Mouse (Mus musculus): Measurements from ENCODE around the gene Numb. TPM values are rescaled to one million over a fixed set of nuclear protein-coding genes. Genes with fewer than 3 reads are reported as not detected.
"Not testable (repeated sequence)": the region's sequence is repeated elsewhere in the genome, so short reads cannot be mapped to it uniquely, and the experiment has no call there.

Numb gene
- polyA plus RNA-seq, 1 experiment from 2014 or later, result 25.6 TPM

DNA sequence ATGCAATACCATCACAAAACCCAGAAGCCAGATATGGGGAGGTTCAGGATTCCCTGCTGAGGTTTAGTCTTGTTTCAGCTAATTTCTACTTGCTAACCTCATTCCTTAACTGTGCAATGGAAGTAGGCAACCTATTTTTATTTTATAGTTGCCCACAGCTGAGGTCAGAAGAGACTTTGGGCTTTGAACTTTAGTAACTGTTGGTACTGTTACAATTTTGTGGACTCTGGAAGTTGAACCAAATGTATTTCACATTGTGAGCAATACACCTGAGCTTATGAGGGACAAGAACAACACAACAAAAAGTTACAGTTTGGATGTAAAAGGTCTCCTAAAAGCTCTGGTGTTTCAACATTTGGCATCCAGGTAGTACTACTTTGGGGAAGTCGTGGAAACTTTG is 6.9 kb downstream of the Numb start:
- Histone ChIP-seq H3K36me3 (peaks cover 8% of the 10 kb centered on the region; the same call in 1 of the 2 replicates), H3K9ac (no peak overlapping the region), H3K27ac (no peak overlapping the region), H3K27me3 (no peaks in the 10 kb centered on the region), H3K9me3 (no peaks in the 10 kb centered on the region), H3K4me3 (no peak overlapping the region), H3K4me2 (no peak overlapping the region), H3K4me1 (replicated peaks) (peaks cover 6% of the 10 kb centered on the region; the same call in 1 of the 2 replicates)
- ATAC-seq (ENCODE audit: low FRiP score), result no peak
- WGBS, result 90% methylated on average over 1 of the region's 1 CpGs

DNA sequence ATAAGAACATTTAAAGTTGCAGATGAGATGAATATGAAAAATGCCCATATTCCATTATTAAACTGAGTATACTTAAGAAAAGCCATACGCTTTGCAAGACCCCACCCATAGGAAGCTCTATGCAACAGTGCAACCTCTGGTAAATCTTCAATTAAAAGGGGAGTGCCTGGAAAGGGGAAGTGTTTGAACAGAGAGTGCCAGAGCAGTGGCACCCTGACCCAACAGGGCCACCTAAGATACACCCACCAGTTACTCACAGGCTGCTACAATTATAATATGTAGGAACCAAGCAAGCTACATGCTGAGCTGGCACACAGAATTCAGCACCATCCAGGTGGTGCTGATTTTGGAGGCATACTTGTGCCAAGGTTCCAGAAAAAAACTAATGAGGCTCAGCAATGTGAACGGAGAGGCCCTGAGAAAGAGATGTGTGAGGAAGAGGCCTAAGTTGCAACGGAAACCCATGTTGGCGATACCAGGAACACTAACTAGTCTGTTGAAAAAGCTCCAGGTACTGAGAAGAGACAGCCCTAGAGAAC is 7.5 kb downstream of the Numb start:
- H3K4me2 ChIP-seq, result no peak overlapping the region
- H3K9me3 ChIP-seq, result no peaks in the 10 kb centered on the region
- H3K9ac ChIP-seq, result no peak overlapping the region
- 90% methylated on average over 4 of the region's 4 CpGs for WGBS
- no peak for ATAC-seq (ENCODE audit: low FRiP score)
- H3K4me1 ChIP-seq (replicated peaks), result peaks cover 3% of the 10 kb centered on the region; the same call in 1 of the 2 replicates
- no peak overlapping the region for H3K4me3 ChIP-seq
- H3K36me3 ChIP-seq, result peaks cover 8% of the 10 kb centered on the region; the same call in 1 of the 2 replicates
- no peak overlapping the region for H3K27ac ChIP-seq
- H3K27me3 ChIP-seq, result no peaks in the 10 kb centered on the region

DNA sequence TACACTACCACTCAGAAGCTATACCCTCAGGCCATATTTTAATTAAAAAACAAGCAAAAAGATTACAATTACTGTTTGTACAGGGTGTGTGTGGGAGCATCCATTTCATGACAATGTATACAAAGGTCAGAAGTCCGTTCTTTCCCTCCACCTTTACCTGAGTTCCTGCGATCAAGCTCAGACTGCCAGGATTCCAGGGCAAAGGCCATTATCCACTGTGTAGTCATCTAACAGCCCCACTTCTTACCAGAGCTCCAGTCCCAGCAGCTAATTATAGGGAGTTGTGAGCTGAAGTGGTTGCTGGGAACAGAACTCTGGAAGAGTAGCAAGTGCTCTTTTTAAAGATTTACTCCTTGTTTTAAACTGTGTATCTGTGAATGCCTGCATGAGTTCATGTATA is 11.3 kb downstream of the Numb start:
- WGBS, result 96% methylated on average over 2 of the region's 2 CpGs
- Histone ChIP-seq H3K4me3 (no peak overlapping the region), H3K4me1 (replicated peaks) (no peaks in the 10 kb centered on the region), H3K27ac (no peak overlapping the region), H3K27me3 (no peaks in the 10 kb centered on the region), H3K9ac (no peak overlapping the region), H3K9me3 (no peaks in the 10 kb centered on the region), H3K36me3 (peaks cover 4% of the 10 kb centered on the region; the same call in 1 of the 2 replicates), H3K4me2 (no peak overlapping the region)
- ATAC-seq (ENCODE audit: low FRiP score), result no peak

DNA sequence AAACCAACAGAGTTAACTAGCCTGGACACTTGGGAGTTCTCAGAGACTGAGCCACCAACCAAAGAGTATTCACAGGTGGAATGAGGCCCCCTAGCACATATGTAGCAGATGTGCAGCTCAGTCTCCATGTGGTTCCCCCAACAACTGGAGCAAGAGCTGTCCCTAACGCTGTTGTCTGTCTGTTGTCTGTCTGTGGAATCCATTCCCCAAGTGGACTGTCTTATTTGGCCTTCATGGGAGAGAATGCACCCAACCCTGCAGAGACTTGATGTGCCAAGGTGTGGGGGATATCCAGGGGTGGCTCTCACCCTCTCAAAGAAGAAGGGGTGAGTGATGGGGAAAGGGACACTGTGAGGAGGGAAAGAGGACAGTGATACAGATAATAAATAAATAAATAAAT is 28.8 kb downstream of the Numb start:
- H3K9ac ChIP-seq, result no peak overlapping the region
- 87% methylated on average over 1 of the region's 1 CpGs for WGBS
- H3K36me3 ChIP-seq, result peaks cover 12% of the 10 kb centered on the region
- H3K4me2 ChIP-seq, result no peak overlapping the region
- no peaks in the 10 kb centered on the region for H3K9me3 ChIP-seq
- no peak for ATAC-seq (ENCODE audit: low FRiP score)
- H3K27me3 ChIP-seq, result no peaks in the 10 kb centered on the region
- no peak overlapping the region for H3K27ac ChIP-seq
- H3K4me1 ChIP-seq (replicated peaks), result no peaks in the 10 kb centered on the region
- H3K4me3 ChIP-seq, result no peak overlapping the region

DNA sequence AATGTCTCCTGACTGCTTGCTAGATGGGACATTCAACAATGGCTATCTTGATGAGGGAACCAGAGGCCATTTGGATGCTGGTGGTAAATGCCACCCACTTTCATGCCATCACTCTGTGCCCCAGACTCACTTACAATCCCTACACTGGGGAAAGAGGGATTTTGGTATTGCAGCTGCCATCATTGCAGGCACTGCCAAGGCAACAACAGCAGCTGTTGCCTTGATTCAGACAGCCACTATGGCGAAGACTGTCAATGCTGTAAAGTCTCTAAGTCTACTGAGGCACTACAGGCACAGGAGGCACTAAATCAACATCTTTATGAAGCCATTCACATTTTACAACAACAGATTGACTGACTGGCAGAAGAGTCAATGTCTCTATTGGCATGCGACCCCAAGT is 30.5 kb downstream of the Numb start:
- no peak overlapping the region for H3K4me2 ChIP-seq
- H3K4me3 ChIP-seq, result no peak overlapping the region
- no peaks in the 10 kb centered on the region for H3K27me3 ChIP-seq
- 98% methylated on average over 2 of the region's 2 CpGs for WGBS
- ATAC-seq (ENCODE audit: low FRiP score), result no peak
- peaks cover 12% of the 10 kb centered on the region for H3K36me3 ChIP-seq
- no peak overlapping the region for H3K27ac ChIP-seq
- no peaks in the 10 kb centered on the region for H3K4me1 ChIP-seq (replicated peaks)
- H3K9ac ChIP-seq, result no peak overlapping the region
- H3K9me3 ChIP-seq, result no peaks in the 10 kb centered on the region

DNA sequence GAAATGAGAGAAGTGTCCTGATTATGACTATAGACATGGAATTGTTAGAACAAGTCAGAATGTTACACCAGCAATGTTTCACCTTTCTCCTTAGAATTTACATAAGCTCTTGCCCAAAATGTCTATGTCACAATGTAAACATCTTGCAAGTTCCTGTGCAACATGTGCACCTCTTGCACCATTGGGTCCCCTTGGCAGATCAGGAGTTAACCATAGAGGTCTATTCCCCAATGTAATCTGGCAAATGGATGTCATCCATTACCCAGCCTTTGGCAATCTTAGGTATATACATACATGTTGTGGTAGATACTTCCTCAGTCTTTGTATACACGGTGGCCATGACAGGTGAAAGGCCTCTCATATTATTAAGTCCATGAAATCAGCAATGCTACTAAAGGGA is 32.6 kb downstream of the Numb start:
- Histone ChIP-seq H3K36me3 (peaks cover 12% of the 10 kb centered on the region), H3K4me3 (no peak overlapping the region), H3K4me1 (replicated peaks) (no peaks in the 10 kb centered on the region), H3K9me3 (no peaks in the 10 kb centered on the region), H3K27ac (no peak overlapping the region), H3K4me2 (no peak overlapping the region), H3K9ac (no peak overlapping the region), H3K27me3 (no peaks in the 10 kb centered on the region)
- ATAC-seq (ENCODE audit: low FRiP score), result no peak
- WGBS, result 98% methylated on average over 1 of the region's 1 CpGs

DNA sequence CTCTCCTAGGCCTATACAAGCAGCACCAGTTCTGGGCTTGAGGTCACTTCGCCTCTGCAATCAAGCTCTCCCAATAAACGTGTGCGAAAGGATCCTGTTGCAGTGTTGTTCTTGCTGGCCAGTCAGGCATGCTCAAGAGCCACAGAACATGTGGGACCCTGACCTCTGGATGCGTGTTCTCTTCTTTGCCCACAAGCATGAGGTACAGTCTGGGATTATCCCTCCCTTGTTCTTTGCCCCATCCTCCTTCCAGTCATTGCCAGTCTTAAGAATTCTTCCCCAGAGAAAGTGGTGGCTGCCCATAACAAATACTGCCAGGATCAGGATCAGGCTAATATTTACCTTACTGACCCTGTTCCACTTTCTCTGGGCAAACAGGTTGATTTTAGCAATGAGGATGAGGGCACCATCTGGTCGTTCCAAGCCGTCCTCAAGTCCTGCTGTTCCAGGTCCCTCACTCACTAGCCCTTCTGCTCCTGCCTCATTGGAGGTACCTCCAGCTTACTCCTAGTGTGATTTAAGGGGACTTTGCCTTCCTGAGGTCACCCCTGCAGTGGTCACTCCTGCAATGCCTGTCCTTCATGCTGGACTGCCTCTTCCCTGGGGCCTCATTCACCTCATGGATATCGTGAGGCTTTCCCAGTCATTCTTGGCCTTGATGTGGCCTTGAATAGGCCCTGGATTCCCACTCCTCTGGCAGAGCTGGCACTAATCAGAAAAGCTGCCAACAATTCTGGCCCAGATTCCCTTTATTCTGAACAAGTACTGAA is 36.0 kb downstream of the Numb start:
- WGBS, result 95% methylated on average over 7 of the region's 7 CpGs
- no peak for ATAC-seq (ENCODE audit: low FRiP score)

DNA sequence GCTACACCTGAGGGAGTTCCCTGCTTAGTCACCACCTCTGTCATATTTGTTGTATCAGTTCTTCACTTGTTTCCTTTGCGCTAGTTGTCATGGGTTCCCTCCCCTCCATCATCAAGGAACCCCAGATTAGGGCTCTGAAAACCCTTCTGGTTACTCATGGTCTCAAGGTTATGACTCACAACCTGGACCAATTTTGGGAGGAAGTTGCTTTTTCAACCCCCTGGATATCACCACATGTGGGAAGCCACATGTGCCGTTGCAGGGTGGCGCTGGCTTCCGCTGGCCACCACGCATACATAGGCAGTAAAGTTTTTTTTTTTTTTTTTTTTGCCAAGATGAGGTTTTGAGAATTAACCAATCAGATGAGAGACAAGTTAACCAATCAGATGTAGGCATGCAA is 36.7 kb downstream of the Numb start:
- not testable (repeated sequence) for H3K4me3 ChIP-seq; H3K27ac ChIP-seq; H3K4me2 ChIP-seq; ATAC-seq (ENCODE audit: low FRiP score); H3K36me3 ChIP-seq; H3K9ac ChIP-seq; H3K27me3 ChIP-seq; H3K4me1 ChIP-seq (replicated peaks); H3K9me3 ChIP-seq
- WGBS, result 98% methylated on average over 5 of the region's 5 CpGs

More for the DNA sequence above, 36.0 kb downstream of the Numb start:
- H3K4me2 ChIP-seq, result no peak overlapping the region
- no peaks in the 10 kb centered on the region for H3K4me1 ChIP-seq (replicated peaks)
- no peaks in the 10 kb centered on the region for H3K27me3 ChIP-seq
- no peaks in the 10 kb centered on the region for H3K9me3 ChIP-seq
- H3K36me3 ChIP-seq, result no peaks in the 10 kb centered on the region
- no peak overlapping the region for H3K9ac ChIP-seq
- H3K27ac ChIP-seq, result no peak overlapping the region
- H3K4me3 ChIP-seq, result no peak overlapping the region

DNA sequence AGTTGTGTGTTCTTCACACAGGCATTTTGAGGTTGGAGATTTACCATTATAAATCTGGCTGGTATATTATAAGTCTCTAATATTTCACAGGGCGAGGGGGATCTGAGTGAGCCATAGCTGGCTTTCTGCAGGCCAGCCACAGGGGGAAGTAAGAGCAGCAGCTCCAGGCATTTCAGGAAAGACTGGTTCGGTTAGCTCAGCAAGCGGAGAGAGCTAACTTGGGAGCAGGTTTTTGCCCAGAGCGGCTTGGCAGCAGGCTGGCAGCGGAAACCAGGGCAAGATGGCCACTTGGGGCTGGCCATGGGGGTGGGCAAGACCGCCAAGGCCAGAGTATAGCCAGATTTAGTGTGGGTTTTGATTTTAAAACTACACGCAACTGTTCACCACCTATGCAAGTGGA is 39.2 kb downstream of the Numb start:
- Histone ChIP-seq H3K9ac (no peak overlapping the region), H3K27ac (no peak overlapping the region), H3K27me3 (no peaks in the 10 kb centered on the region), H3K9me3 (no peaks in the 10 kb centered on the region), H3K4me1 (replicated peaks) (no peaks in the 10 kb centered on the region), H3K36me3 (no peaks in the 10 kb centered on the region), H3K4me3 (no peak overlapping the region), H3K4me2 (no peak overlapping the region)
- no peak for ATAC-seq (ENCODE audit: low FRiP score)
- WGBS, result 95% methylated on average over 7 of the region's 7 CpGs

DNA sequence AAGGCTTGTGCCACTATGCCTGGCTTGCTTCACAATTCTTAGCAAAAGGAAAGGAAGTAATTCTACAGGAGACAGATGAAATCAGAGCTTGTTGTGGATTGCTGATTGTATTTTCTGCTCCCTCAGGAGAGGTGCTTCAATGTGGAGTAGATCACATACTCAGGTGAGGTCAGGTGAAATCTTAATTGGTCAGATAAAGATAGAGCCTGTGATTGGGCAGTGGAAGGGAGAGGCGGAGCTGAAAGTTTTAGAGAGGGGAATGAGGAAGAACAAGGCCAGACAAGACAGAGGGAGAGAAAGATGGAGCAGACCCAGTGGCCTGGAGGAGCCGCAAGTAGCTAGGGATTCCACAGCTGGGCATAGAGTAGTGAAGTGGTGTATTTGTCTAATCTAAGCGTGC is 39.6 kb downstream of the Numb start:
- 99% methylated on average over 3 of the region's 3 CpGs for WGBS
- no peak overlapping the region for H3K4me3 ChIP-seq
- H3K27me3 ChIP-seq, result no peaks in the 10 kb centered on the region
- no peaks in the 10 kb centered on the region for H3K9me3 ChIP-seq
- H3K4me1 ChIP-seq (replicated peaks), result no peaks in the 10 kb centered on the region
- no peak overlapping the region for H3K9ac ChIP-seq
- no peaks in the 10 kb centered on the region for H3K36me3 ChIP-seq
- no peak overlapping the region for H3K4me2 ChIP-seq
- no peak overlapping the region for H3K27ac ChIP-seq
- ATAC-seq (ENCODE audit: low FRiP score), result no peak

DNA sequence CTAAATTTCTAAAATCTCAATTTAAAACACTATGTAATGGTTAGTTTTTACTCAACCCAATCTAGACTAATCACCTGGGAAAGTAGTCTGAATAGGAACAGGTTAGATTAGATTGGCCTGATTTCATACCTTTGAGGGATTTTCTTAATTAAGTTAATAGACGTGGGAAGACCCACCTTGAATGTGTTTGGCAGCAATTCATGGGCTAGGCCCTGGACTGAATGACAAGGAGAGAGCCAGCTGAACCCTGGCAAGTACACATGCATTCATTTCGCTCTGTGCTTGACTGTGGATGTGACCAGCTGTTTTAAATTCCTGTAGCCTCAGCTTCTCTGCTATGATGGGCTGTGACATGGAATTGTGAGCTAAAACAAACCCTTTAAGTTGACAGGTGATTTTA is 40.8 kb downstream of the Numb start:
- WGBS, result 77% methylated on average over 2 of the region's 2 CpGs
- peaks cover 4% of the 10 kb centered on the region; the same call in 1 of the 2 replicates for H3K36me3 ChIP-seq
- H3K4me3 ChIP-seq, result no peak overlapping the region
- no peaks in the 10 kb centered on the region for H3K27me3 ChIP-seq
- no peaks in the 10 kb centered on the region for H3K9me3 ChIP-seq
- H3K9ac ChIP-seq, result no peak overlapping the region
- ATAC-seq (ENCODE audit: low FRiP score), result no peak
- H3K4me2 ChIP-seq, result no peak overlapping the region
- no peaks in the 10 kb centered on the region for H3K4me1 ChIP-seq (replicated peaks)
- H3K27ac ChIP-seq, result no peak overlapping the region

DNA sequence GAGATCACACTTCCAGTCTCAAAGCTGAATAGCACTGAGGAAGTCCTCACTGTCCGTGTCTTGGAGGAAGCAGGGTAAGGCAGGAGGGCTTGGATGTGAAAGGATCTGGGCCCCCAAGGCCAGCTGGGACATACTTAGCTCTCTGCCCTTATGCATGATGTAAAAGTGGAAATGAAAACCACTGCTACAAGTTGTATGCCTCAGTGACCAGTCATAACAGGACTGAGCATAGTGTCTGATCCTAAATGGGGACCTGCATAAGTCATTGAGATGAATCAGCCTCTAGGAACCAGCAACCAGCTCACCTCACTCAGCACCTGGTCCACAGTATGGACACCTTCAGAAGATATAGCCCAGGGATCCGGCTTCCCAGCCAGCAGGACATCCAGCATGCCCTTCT is 46.6 kb downstream of the Numb start:
- Histone ChIP-seq H3K9me3 (no peaks in the 10 kb centered on the region), H3K4me2 (no peak overlapping the region), H3K4me3 (no peak overlapping the region), H3K27ac (no peak overlapping the region), H3K9ac (no peak overlapping the region), H3K27me3 (no peaks in the 10 kb centered on the region), H3K4me1 (replicated peaks) (no peaks in the 10 kb centered on the region), H3K36me3 (peaks cover 20% of the 10 kb centered on the region)
- ATAC-seq (ENCODE audit: low FRiP score), result no peak
- 94% methylated on average over 2 of the region's 2 CpGs for WGBS

DNA sequence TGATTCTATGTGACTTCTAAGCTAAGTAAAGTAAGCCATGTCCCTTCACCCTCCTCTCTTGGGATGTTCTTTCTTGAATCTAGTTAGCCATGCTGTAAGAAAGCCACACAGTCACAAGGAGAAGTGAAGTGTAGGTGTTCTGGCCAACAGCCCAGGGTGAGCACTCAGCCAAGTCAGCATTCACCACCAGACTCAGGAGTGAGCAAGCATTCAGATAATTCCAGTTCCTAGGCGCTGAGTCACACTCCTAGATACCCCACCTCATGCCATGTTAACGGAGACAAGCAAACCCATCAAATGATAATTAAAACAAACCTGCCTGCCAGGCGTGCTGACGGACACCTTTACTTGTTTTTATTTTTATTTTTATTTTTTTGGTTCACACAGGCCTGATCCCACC is 47.1 kb downstream of the Numb start:
- Histone ChIP-seq H3K9ac (no peak overlapping the region), H3K27me3 (no peaks in the 10 kb centered on the region), H3K27ac (no peak overlapping the region), H3K4me3 (no peak overlapping the region), H3K36me3 (peaks cover 23% of the 10 kb centered on the region), H3K4me2 (no peak overlapping the region), H3K9me3 (no peaks in the 10 kb centered on the region), H3K4me1 (replicated peaks) (no peaks in the 10 kb centered on the region)
- 93% methylated on average over 4 of the region's 4 CpGs for WGBS
- ATAC-seq (ENCODE audit: low FRiP score), result no peak

Measured in hindbrain, embryonic 13.5 days (tissue).